Mouse (Mus musculus) bone marrow macrophage, adult 2 months (primary cell): ENCODE data around the gene Cyp3a57.

ENCODE experiments used
- CTCF ChIP-seq: IDR thresholded peaks from 2 replicates; pipeline ENCODE4 v1.5.1; 2012; ENCODE audit warnings: low read depth, mild to moderate bottlenecking, low read length, moderate library complexity
- POLR2A ChIP-seq: IDR thresholded peaks from 2 replicates; pipeline ENCODE4 v1.6.1; 2012; ENCODE audit warnings: mild to moderate bottlenecking, low read depth, low read length, borderline replicate concordance

DNA sequence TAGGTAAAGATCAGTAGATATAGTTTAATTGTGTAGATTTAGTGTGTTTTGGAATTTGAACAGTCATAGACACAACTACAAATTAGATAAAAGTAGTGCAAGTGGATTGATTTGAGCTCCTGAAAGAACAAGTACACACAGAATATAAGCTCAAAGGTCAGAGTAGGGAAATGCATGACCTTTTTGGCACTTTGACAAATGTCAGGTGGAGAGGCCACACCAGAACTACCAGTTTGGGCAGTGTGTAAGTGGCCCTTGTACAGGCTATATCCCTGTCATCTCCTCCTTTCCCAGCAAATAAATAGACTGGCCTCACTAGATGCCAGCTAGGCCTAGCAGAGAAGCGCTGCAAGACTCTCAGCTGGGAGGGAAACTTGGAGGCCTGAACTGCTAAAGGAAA, at the start of gene Cyp3a57:
- TF ChIP-seq POLR2A: no peak
- TF ChIP-seq CTCF: no peak
